Mouse (Mus musculus) hindbrain, embryonic 11.5 days (tissue): Measurements from ENCODE around the gene Mpp4. TPM values are rescaled to one million over a fixed set of nuclear protein-coding genes. Genes with fewer than 3 reads are reported as not detected.

Experiments used
- ATAC-seq: fragments of 200-750 bp; cut with Nextera tagmentation; 2 replicates; pipeline ENCODE4 v1.8.0; 2017; ENCODE audit warnings: mild to moderate bottlenecking, moderate TSS enrichment, moderate library complexity; ENCODE audit not compliant: low FRiP score
- DNase-seq: peaks from one replicate; pipeline ENCODE4 v3.0.0-alpha.2; 2015; ENCODE audit warnings: low spot score
- H3K27ac ChIP-seq: fragments of 300-500 bp; sonication (generic); 2 replicates; pipeline ENCODE4 v1.5.1; 2014; ENCODE audit warnings: mild to moderate bottlenecking, low read depth, low read length
- H3K27me3 ChIP-seq: fragments of 300-500 bp; sonication (generic); 2 replicates; pipeline ENCODE4 v1.6.1; 2014; ENCODE audit warnings: mild to moderate bottlenecking, low read length, moderate library complexity, mixed read lengths; ENCODE audit not compliant: control insufficient read depth, insufficient read depth
- H3K36me3 ChIP-seq: fragments of 300-500 bp; sonication (generic); 2 replicates; pipeline ENCODE4 v1.6.1; 2014; ENCODE audit warnings: mild to moderate bottlenecking, low read length, moderate library complexity, mixed read lengths; ENCODE audit not compliant: control insufficient read depth, insufficient read depth
- H3K4me1 ChIP-seq: fragments of 300-500 bp; sonication (generic); replicated peaks from 2 replicates; pipeline ENCODE4 v1.6.1; 2014; ENCODE audit warnings: low read length, mixed read lengths; ENCODE audit not compliant: control insufficient read depth, insufficient read depth
- H3K4me2 ChIP-seq: fragments of 300-500 bp; sonication (generic); replicated peaks from 2 replicates; pipeline ENCODE4 v1.6.1; 2014; ENCODE audit warnings: mild to moderate bottlenecking, low read depth, low read length
- H3K4me3 ChIP-seq: fragments of 300-500 bp; sonication (generic); 2 replicates; pipeline ENCODE4 v1.5.1; 2014; ENCODE audit warnings: low read depth, low read length
- H3K9ac ChIP-seq: fragments of 300-500 bp; sonication (generic); 2 replicates; pipeline ENCODE4 v1.6.1; 2014; ENCODE audit warnings: low read depth, low read length
- H3K9me3 ChIP-seq: fragments of 300-500 bp; sonication (generic); 2 replicates; pipeline ENCODE4 v1.6.1; 2016; ENCODE audit warnings: low read length; ENCODE audit not compliant: control insufficient read depth
- WGBS: fragments of 180-500 bp; shearing (Covaris S2); extraction: QIAGEN DNeasy Blood & Tissue Kit; methylation state at CpG from one replicate; pipeline ENCODE4 v1.1.7; 2014; 5-methylcytosine and 5-hydroxymethylcytosine counted together
- polyA plus RNA-seq: library from polyadenylated mRNA; unstranded; fragments of >200 nt; fragmentation: Nextera tagmentation; extraction: Ambion mirVana; gene quantifications from 2 replicates; pipeline ENCODE4 v1.2.1, GENCODE M21; 2014

The Mpp4 gene
- polyA plus RNA-seq, 1 experiment from 2014 or later: 0.96 TPM

DNA sequence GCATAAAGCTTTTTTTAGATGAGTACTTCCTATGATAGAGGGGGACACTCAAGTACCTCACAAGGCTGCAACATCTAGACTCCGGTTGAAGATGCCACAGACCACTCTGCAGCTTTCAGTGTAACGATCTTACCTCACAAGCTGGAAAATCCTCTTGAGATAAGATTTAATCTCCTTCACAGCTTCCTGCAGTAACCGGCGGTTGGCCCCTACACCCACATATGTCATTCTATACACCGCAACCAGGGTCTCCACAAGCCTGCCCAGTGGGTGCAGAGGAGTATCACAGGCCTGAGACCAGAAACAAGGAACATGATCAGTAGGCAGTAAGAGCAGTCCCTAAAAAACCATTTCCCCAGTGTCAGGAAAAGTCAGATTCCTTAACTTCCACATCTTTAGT, 9.8 kb upstream of the Mpp4 start:
- H3K27me3 ChIP-seq: no peaks in the 10 kb centered on the region
- H3K9me3 ChIP-seq: no peaks in the 10 kb centered on the region
- no peak overlapping the region for H3K4me2 ChIP-seq
- no peak overlapping the region for H3K9ac ChIP-seq
- H3K27ac ChIP-seq: no peak overlapping the region
- ATAC-seq (no peak), DNase-seq (no peak)
- no peaks in the 10 kb centered on the region for H3K36me3 ChIP-seq
- 93% methylated on average over 5 of the region's 5 CpGs for WGBS
- no peak overlapping the region for H3K4me3 ChIP-seq
- no peaks in the 10 kb centered on the region for H3K4me1 ChIP-seq

DNA sequence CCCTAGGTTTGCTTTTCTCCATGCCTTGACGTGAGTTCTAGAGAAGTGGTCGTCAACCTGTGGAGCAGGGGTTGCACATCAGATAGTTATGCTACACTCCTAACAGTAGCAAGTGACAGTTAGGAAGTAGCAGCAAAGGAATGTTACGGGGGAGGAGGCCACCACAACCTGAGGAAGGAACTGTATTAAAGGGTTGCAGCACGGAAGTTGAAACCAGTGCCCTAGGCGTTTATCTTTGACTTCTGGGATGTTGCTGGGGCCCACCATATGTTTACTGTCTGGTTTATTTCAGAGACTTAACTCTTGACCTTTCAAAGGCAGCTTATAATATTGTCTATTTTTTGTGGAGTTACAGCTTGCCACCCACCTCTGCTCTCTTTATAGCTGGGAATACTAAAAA, 8.7 kb upstream of the Mpp4 start:
- H3K27me3 ChIP-seq: no peaks in the 10 kb centered on the region
- H3K4me3 ChIP-seq: no peak overlapping the region
- no peak overlapping the region for H3K4me2 ChIP-seq
- 84% methylated on average over 5 of the region's 5 CpGs for WGBS
- no peak overlapping the region for H3K9ac ChIP-seq
- no peaks in the 10 kb centered on the region for H3K9me3 ChIP-seq
- no peaks in the 10 kb centered on the region for H3K4me1 ChIP-seq
- DNase-seq: no peak
- H3K27ac ChIP-seq: no peak overlapping the region
- ATAC-seq: no peak
- H3K36me3 ChIP-seq: no peaks in the 10 kb centered on the region

DNA sequence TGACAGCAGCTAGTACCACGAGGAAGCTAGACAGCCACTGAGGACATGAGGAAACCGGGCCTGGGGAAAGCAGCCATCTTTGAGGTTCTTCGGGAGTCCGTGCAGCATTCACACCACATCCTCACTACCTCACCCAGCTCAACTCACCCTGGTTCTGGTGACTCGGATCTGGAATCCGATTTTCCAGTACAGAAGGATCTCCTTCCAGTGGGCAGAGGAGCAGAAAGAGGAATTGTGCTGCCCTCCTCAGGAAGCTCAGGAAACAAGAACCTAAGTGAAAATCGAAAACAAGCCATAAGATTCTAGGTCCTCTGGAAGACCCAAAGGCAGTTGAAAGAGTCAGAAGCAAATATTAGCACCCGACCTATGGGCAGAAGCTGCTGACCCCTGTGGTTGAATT, 7.1 kb upstream of the Mpp4 start:
- no peaks in the 10 kb centered on the region for H3K9me3 ChIP-seq
- H3K4me1 ChIP-seq: no peaks in the 10 kb centered on the region
- ATAC-seq (no peak), DNase-seq (no peak)
- H3K4me2 ChIP-seq: no peak overlapping the region
- H3K27ac ChIP-seq: no peak overlapping the region
- peaks cover 5% of the 10 kb centered on the region; the same call in 1 of the 2 replicates for H3K36me3 ChIP-seq
- H3K27me3 ChIP-seq: no peaks in the 10 kb centered on the region
- 80% methylated on average over 8 of the region's 8 CpGs for WGBS
- no peak overlapping the region for H3K9ac ChIP-seq
- no peak overlapping the region for H3K4me3 ChIP-seq

DNA sequence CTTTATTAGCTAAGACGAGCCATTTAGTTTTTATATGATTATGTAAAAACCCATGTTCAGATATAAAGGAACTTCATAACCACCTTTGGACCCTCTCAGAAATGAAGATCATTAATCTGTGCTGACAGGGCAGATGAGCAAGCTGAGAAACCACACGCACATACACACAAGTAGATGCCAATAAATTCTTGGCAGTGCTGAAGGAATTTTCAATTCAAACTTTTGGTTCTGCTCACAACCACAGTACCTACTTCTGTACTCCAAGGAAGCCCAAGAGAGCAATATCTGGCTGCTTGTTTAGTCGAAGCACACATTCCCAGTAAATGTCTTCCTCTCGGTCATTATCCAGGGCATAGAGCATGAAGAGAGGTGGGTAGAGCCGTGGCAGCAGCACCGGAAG, 6.4 kb upstream of the Mpp4 start:
- Histone ChIP-seq H3K9me3 (no peaks in the 10 kb centered on the region), H3K36me3 (peaks cover 5% of the 10 kb centered on the region; the same call in 1 of the 2 replicates), H3K4me2 (no peak overlapping the region), H3K27ac (no peak overlapping the region), H3K4me3 (no peak overlapping the region), H3K4me1 (no peaks in the 10 kb centered on the region), H3K27me3 (no peaks in the 10 kb centered on the region), H3K9ac (no peak overlapping the region)
- ATAC-seq (no peak), DNase-seq (no peak)
- 92% methylated on average over 6 of the region's 6 CpGs for WGBS

- no peak for ATAC-seq
- no peak overlapping the region for H3K9ac ChIP-seq
- H3K4me2 ChIP-seq: no peak overlapping the region
- no peaks in the 10 kb centered on the region for H3K27me3 ChIP-seq
- H3K4me3 ChIP-seq: no peak overlapping the region
- no peak overlapping the region for H3K27ac ChIP-seq
- peaks cover 5% of the 10 kb centered on the region; the same call in 1 of the 2 replicates for H3K36me3 ChIP-seq
- no peaks in the 10 kb centered on the region for H3K4me1 ChIP-seq
- DNase-seq: no peak
- WGBS: 90% methylated on average over 2 of the region's 2 CpGs
- H3K9me3 ChIP-seq: no peaks in the 10 kb centered on the region
Measured at GRCm38 (mm10) chr1:59168556-59168955, 5.4 kb upstream of the Mpp4 start.

- H3K9me3 ChIP-seq: no peaks in the 10 kb centered on the region
- no peak overlapping the region for H3K9ac ChIP-seq
- DNase-seq (no peak), ATAC-seq (no peak)
- 88% methylated on average over 4 of the region's 4 CpGs for WGBS
- no peaks in the 10 kb centered on the region for H3K4me1 ChIP-seq
- no peak overlapping the region for H3K27ac ChIP-seq
- H3K4me2 ChIP-seq: no peak overlapping the region
- peaks cover 5% of the 10 kb centered on the region; the same call in 1 of the 2 replicates for H3K36me3 ChIP-seq
- H3K27me3 ChIP-seq: no peaks in the 10 kb centered on the region
- no peak overlapping the region for H3K4me3 ChIP-seq
Measured at GRCm38 (mm10) chr1:59167654-59168425, 4.7 kb upstream of the Mpp4 start.

DNA sequence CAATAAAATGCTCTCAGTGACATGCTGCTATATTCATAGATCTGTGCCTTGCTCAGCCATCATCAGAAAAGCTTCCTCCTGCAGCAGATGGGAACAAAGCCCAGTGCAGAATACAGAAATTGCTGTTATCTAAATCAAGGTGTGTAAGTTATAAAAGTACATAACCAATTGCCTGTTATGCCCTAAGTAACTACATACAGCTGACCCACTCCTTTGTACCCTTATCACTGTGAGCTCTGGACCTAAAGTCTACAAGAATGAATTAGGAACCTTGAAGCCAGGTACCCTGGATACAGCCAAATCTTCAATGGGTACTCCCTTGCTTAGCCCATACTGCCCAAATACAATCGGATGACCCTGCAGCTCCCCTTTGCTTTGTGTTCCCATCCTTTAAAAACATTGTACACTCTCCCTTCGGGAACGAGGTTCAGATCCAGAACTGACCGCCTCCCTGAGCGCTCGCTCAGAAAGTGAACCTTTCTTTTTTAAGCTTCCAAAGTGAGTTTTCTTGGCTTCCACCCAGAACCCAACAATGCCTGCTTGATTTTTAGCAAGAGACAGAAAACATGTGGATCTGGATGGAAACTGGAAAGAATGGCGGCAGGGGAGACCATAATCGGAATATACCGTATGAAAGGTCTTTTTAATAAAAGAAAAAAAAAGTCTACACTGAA, 3.2 kb upstream of the Mpp4 start:
- ATAC-seq: no peak
- no peak overlapping the region for H3K9ac ChIP-seq
- H3K9me3 ChIP-seq: no peaks in the 10 kb centered on the region
- no peaks in the 10 kb centered on the region for H3K27me3 ChIP-seq
- no peaks in the 10 kb centered on the region for H3K4me1 ChIP-seq
- H3K4me2 ChIP-seq: no peak overlapping the region
- DNase-seq: no peak
- WGBS: 97% methylated on average over 9 of the region's 9 CpGs
- peaks cover 5% of the 10 kb centered on the region; the same call in 1 of the 2 replicates for H3K36me3 ChIP-seq
- H3K4me3 ChIP-seq: no peak overlapping the region
- H3K27ac ChIP-seq: no peak overlapping the region

- no peaks in the 10 kb centered on the region for H3K9me3 ChIP-seq
- DNase-seq (no peak), ATAC-seq (no peak)
- 69% methylated on average over 5 of the region's 5 CpGs for WGBS
- peaks cover 5% of the 10 kb centered on the region; the same call in 1 of the 2 replicates for H3K36me3 ChIP-seq
- no peak overlapping the region for H3K9ac ChIP-seq
- H3K4me1 ChIP-seq: no peaks in the 10 kb centered on the region
- H3K4me3 ChIP-seq: no peak overlapping the region
- H3K27ac ChIP-seq: no peak overlapping the region
- no peak overlapping the region for H3K4me2 ChIP-seq
- no peaks in the 10 kb centered on the region for H3K27me3 ChIP-seq
Measured at GRCm38 (mm10) chr1:59163918-59164317, 729 bp upstream of the Mpp4 start.
